Mouse (Mus musculus) embryonic fibroblast, embryonic 13.5 days (primary cell): ENCODE measurements at regions not wholly inside any gene's neighbourhood (a gene's known extent, or its start where the extent isn't known, plus 50 kb on each side); places are given as distances from the start of the nearest gene placed in this dataset.

ENCODE experiments used
- CTCF ChIP-seq: IDR thresholded peaks from 2 replicates; pipeline ENCODE4 v1.5.1; 2011; ENCODE audit warnings: mild to moderate bottlenecking, control low read depth, low read length, moderate library complexity, borderline replicate concordance; ENCODE audit not compliant: insufficient read depth
- POLR2A ChIP-seq: IDR thresholded peaks from 2 replicates; pipeline ENCODE4 v1.6.1; 2011; ENCODE audit warnings: low read depth, mild to moderate bottlenecking, control low read depth, low read length, moderate library complexity

GRCm38 (mm10) chr1:185962606-185963005 is 154.5 kb downstream of the Lyplal1 start:
- TF ChIP-seq POLR2A: no peak
- TF ChIP-seq CTCF: no peak
